Mouse (Mus musculus): ENCODE data around the gene Mlip.
A peak's percentile ranks its signal among the peaks of the same experiment; 100 is the strongest.
"Not testable (repeated sequence)": the region's sequence is repeated elsewhere in the genome, so short reads cannot be mapped to it uniquely, and the experiment has no call there.

The Mlip gene

DNA sequence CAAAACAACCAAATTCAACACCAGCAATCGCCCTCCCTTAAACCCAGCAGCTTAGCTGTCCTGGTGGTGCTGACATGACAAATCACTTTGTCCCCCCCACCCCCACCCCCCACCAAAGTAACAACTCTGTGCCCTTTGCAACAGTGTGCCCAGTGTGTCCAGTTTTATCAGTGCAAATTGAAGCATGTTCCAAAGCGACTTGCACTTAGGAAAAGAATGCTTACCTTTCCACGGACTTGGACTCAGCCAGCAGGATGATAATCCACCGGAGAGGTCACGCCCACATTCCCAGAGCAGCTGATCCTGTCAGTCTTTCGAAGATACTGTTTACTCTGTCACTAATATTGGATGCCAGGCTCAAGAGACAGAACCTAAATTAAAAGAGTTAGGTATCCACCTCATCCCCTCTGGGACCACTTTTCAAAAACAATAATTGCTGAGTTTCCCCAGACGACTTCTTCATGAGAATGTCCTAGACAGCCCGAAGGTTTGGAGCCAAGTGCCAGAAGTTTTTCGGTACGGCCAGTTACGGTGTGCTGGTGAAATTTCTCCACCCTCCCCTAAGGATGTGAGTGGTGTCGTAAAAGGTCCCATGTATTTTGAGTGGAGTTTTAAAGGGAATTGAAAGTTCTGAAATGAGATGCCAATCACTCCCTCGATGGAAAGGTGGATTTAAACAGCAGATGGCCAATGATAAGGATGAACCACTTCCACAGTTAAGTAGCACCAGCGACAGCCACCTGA is at the start of gene Mlip:
Gene Mlip (minus strand): TSS at position 538 of the 744 bp plus-strand sequence.
- no peak for DNase-seq

DNA sequence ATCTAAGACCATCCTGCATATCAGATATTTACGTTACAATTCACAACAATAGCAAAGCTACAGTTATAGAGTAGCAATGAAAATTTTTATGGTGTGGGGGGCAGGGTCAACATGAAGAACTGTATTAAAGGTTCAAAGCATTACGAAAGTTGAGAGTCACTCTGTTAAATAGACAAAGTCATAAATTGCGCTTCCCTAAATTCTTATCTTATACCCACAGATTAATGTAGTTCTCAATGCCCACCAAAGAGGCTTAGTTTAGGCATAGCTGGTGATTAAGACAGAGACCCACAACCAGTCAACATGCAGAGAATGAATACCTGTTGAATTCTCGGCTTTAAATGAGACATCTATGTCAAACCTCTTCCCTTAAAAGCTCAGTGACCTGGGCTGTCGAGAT is 47.0 kb upstream of the Mlip start:
- DNase-seq = no peak

GRCm38 (mm10) chr9:77398856-77399631 is 46.3 kb upstream of the Mlip start:
- no peak for DNase-seq

DNA sequence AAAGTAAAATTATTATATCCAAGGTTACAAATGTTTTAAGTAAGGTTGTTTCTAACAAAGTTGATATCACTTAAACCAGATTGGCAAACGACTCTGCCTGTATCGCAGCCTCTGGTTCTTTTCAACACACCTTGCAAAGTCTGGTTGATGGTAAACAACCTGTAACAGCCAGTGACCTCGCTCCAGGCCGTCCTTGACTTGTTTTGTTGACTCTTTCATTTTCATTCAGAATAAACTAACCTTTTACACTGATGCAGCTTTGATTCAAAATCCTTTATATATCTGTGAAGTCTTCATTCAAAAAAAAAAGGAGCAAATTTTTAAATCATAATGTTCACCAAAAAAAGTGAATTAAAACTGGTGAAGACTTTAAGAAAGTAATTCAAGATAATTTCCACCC is 44.3 kb upstream of the Mlip start:
- DNase-seq = no peak

- DNase-seq = no peak
Observed at GRCm38 (mm10) chr9:77391248-77391647, 38.5 kb upstream of the Mlip start.

- DNase-seq = no peak
Observed at GRCm38 (mm10) chr9:77388956-77389355, 36.2 kb upstream of the Mlip start.

GRCm38 (mm10) chr9:77386751-77387150 is 34.0 kb upstream of the Mlip start:
- DNase-seq = no peak

GRCm38 (mm10) chr9:77385611-77386010 is 32.8 kb upstream of the Mlip start:
- no peak for DNase-seq

DNA sequence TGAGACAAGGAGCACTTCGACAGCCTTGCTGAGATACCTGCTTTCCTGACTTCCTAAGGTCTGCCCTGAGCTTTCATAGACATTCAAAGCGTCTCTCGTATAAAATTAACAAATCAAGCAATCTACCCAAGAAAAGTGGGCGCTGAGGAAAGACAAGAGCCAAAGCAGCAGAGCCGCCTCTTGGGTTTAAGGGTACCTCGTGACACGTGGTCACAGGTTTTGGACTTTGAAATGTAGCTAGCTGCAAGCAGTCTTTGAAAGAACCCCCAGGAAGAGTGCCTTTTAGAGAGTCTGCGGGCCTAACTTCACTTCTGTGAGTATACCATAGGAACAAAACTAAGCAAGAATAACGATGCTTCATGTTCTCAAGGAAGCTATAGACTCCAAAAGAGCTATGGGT is 31.9 kb upstream of the Mlip start:
- DNase-seq = no peak

GRCm38 (mm10) chr9:77383951-77384350 is 31.2 kb upstream of the Mlip start:
- no peak for DNase-seq

GRCm38 (mm10) chr9:77382514-77382913 is 29.7 kb upstream of the Mlip start:
- no peak for DNase-seq

DNA sequence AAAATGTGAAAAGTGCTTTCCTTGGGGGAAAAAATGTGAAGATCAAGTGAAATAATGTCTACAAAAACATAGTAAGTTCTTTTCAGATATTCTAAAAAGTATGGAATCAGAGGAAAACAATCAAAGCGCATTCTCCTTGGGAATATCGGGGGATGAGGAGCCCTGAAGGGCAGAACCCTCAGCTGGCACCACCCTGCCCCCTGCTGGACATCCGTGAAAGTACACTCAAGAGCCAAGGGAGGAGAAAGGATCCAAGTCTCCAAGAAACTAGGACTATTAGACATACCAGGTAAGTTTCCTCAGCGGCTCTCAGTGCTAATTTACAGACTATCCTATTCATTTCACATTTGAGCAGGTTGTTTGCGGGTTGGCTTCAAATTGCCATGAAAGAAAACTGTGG is 28.8 kb upstream of the Mlip start:
- peak; percentile 66 to 69 for DNase-seq

DNA sequence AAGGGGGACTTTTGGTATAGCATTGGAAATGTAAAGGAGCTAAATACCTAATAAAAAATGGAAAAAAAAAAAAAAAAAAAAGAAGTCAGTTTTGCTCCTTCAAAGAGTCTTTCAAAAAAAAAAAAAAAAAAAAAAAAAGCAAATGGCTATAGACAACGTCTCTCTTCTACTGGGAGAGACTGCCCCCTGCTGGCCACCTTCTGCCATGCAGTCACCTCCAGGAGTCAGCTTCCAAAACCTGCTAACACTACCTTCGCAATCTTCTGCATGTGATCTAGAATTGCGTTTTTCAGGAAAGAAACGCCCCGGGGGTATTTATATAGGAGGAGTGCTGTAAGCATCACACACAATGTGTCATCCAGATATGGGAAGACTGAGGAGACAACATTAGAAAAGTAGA is 26.9 kb upstream of the Mlip start:
- peak; percentile 43 to 47 for DNase-seq

DNA sequence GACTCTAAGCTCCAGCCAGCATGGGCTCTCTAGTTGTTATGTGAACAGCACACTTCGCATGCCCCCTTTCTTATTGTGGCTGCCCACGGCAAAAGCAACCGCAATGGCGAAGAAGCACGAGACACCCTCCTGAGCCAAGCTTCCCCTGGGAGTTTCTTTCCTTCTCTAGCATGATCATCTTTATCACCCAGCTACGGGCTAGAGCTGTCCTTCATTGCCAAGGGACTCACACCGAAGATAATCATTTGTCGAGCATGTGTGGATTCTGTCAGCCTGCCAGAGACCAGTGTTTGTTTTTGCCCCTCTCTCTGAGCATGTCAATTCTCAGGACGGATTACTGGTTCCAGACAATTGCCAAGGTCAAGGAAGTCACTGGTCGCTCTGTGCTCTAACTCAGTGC is 24.9 kb upstream of the Mlip start:
- no peak for DNase-seq

- peak; percentile 5 to 23 for DNase-seq
Observed at GRCm38 (mm10) chr9:77377082-77377481, 24.3 kb upstream of the Mlip start.

GRCm38 (mm10) chr9:77376561-77376960 is 23.8 kb upstream of the Mlip start:
- DNase-seq = no peak

GRCm38 (mm10) chr9:77370706-77371105 is 17.9 kb upstream of the Mlip start:
- DNase-seq = no peak

GRCm38 (mm10) chr9:77369262-77369661 is 16.5 kb upstream of the Mlip start:
- DNase-seq = no peak

DNA sequence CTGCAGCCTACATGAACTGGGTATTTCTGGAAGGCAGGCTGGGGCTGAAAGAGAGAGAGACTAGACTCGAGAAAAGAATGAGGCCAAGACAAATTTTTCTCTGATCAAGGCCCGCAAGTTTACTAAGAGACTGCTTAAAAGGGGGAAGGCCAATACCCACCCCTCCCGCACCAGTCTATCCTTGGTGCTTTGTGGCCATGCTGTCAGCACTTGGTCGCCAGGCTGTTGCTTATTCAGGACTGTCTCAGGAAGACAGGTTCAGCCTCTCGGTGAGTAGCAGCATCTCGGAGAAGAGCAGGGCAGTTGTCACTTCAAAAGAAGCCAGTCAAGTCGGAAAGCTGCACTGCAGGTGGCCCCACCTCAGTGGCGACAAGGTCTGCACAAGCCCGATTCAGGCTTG is 11.9 kb upstream of the Mlip start:
- not testable (repeated sequence) for DNase-seq

GRCm38 (mm10) chr9:77362906-77363305 is 10.1 kb upstream of the Mlip start:
- DNase-seq = no peak

GRCm38 (mm10) chr9:77360654-77361053 is 7.9 kb upstream of the Mlip start:
- no peak for DNase-seq

- DNase-seq = no peak
Observed at GRCm38 (mm10) chr9:77359278-77359973, 6.7 kb upstream of the Mlip start.

DNA sequence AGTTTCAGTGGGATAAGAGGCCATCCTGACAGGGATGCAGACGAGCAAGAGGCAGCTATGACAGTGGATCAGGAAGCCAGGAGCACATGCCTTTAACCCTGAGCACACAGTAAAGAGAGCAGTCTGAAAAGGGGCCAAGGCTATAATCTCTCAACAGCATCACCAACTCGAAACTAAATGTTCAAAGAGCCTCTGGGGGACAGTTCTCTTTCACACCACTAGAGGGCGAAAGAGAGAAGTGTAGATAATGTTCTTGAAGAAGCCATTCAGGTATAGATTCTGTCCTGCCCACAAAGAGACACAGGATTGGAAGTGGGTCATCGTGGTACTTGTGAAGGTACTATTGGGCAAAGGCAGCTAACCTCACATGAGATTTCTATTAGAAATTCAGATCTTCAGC is 1.2 kb upstream of the Mlip start:
- no peak for DNase-seq

GRCm38 (mm10) chr9:77347704-77348103 is 5.1 kb downstream of the Mlip start:
- DNase-seq = no peak

Data from cerebellum, postnatal 36 days (tissue).